Mouse (Mus musculus) intestine, embryonic 15.5 days (tissue): ENCODE data around the gene Stx6. TPM values are rescaled to one million over a fixed set of nuclear protein-coding genes. Genes with fewer than 3 reads are reported as not detected.

ENCODE experiments used
- ATAC-seq: fragments of 200-750 bp; cut with Nextera tagmentation; 2 replicates; pipeline ENCODE4 v1.8.0; 2017; ENCODE audit warnings: moderate TSS enrichment, moderate library complexity
- H3K27ac ChIP-seq: fragments of 300-500 bp; sonication (generic); 2 replicates; pipeline ENCODE4 v1.5.1; 2015; ENCODE audit warnings: mild to moderate bottlenecking, inconsistent platforms
- H3K27me3 ChIP-seq: fragments of 300-500 bp; sonication (generic); replicated peaks from 2 replicates; pipeline ENCODE4 v1.6.1; 2015; ENCODE audit warnings: inconsistent platforms
- H3K36me3 ChIP-seq: fragments of 300-500 bp; sonication (generic); 2 replicates; pipeline ENCODE4 v1.6.1; 2015; ENCODE audit warnings: inconsistent platforms
- H3K4me1 ChIP-seq: fragments of 300-500 bp; sonication (generic); replicated peaks from 2 replicates; pipeline ENCODE4 v1.6.1; 2015; ENCODE audit warnings: inconsistent platforms
- H3K4me2 ChIP-seq: fragments of 300-500 bp; sonication (generic); replicated peaks from 2 replicates; pipeline ENCODE4 v1.6.1; 2015; ENCODE audit warnings: mild to moderate bottlenecking, inconsistent platforms
- H3K4me3 ChIP-seq: fragments of 300-500 bp; sonication (generic); replicated peaks from 2 replicates; pipeline ENCODE4 v1.5.1; 2015; ENCODE audit warnings: inconsistent platforms
- H3K9ac ChIP-seq: fragments of 300-500 bp; sonication (generic); 2 replicates; pipeline ENCODE4 v1.6.1; 2015; ENCODE audit warnings: inconsistent platforms
- H3K9me3 ChIP-seq: fragments of 300-500 bp; sonication (generic); 2 replicates; pipeline ENCODE4 v1.6.1; 2016; ENCODE audit warnings: inconsistent platforms
- WGBS: fragments of 180-500 bp; shearing (Covaris S2); methylation state at CpG from one replicate; pipeline ENCODE4 v1.1.7; 2015; 5-methylcytosine and 5-hydroxymethylcytosine counted together
- polyA plus RNA-seq: library from polyadenylated mRNA; unstranded; fragments of >200 nt; fragmentation: Nextera tagmentation; extraction: Ambion mirVana; gene quantifications from 2 replicates; pipeline ENCODE4 v1.2.1, GENCODE M21; 2015

Gene Stx6
- 52.9 and 54.2 TPM in 2 replicates for polyA plus RNA-seq

DNA sequence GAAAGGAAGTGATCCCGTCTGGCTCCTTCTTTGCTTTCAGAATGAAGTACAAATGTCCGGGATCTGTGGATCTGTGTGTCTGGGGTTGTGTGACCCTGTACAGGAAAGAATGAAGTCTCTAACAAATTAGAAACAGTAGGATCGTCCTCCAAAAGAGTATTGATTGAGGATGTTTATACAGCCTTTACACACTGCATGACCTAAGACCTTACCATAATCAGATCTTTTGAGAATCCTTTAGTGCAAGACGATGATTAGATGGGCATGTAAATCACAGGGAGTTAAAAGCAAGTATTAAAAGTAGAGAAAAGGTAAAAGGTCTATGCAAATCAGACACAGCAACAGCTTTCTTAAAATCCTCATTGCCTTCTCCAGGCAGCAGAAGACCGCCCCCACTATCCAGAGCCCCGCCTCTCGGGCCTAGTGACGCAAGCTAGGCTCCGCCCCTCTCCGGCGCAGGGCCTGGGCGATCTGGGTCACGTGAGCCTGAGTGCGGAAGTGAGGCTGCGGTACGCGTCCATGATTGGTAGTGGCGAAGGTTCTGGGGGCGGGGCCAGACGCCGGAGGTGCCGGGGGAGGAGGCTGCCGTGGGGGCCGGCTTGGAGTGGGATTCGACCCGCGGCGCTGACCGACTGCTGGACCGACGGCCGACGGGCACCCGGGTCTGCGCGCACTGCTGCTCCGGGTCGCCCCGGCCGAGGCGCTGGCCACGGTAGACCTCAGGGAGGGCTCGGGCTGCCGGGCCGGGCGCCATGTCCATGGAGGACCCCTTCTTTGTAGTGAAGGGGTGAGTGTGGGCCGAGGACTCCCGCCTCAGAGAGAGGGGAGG is at the start of gene Stx6:
Gene Stx6, plus strand, starts transcription at position 575 of the 829 bp plus-strand sequence.
- Histone ChIP-seq H3K27me3 (no peaks in the 10 kb centered on the region), H3K4me2 (peak within 1 kb of the TSS; percentile 77), H3K27ac (peak within 1 kb of the TSS; percentile 85), H3K9me3 (no peaks in the 10 kb centered on the region), H3K36me3 (no peaks in the 10 kb centered on the region), H3K9ac (peak within 1 kb of the TSS; percentile 72), H3K4me3 (peak within 1 kb of the TSS; percentile 95), H3K4me1 (peaks cover under 1% of the 10 kb centered on the region; the same call in 1 of the 2 replicates)
- 1% methylated on average over 48 of the region's 48 CpGs for WGBS
- peak; percentile 100 for ATAC-seq

DNA sequence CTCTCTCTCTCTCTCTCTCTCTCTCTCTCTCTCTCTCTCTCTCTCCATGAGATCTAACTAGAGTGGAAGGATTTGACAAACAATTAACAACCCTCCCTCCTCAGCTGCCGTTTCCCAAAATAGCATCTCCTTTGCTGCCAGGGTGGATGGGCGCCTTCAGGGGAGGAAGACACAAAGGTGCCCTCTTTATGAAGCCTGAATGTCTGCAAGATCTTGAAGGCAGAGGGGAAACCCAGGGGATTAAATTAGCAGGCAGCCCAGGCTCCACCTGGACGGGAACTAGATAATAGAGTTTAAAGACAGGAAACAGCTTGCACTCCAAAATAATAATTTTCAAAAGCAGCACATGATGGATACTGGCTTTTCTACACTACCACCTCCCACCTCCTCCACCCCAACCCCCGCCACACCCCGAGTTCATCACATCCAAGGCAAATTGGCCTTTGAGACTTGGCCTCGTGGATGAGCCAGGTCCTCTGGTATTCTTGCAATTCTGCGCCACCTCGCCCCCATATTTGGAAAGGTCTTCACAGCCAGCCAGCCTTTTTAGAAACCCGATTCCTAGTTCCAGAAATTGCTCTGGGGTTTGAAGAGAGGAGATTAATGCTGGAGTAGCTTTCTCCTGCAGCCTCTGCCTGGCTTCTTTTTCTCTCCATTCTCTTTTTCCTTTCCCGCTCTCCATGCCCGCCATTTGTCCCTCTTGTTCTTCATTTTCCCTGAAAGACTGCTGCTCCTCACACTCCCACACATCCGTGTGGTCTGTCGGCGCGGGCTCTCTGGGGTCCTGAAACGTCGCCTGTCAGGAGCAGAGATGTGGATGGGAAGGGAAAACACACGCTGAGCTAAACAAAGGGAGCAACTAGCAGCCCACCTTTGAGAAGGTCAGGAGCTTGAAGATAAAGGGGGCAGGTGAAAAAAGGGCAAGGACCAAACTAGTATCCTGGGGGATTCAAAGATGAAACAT is 48.8 kb upstream of the Stx6 start:
- H3K27ac ChIP-seq = peak overlapping the region; percentile 59
- H3K9ac ChIP-seq = no peak overlapping the region
- H3K4me3 ChIP-seq = no peak overlapping the region
- 31% methylated on average over 18 of the region's 18 CpGs for WGBS
- no peaks in the 10 kb centered on the region for H3K27me3 ChIP-seq
- H3K9me3 ChIP-seq = no peaks in the 10 kb centered on the region
- H3K36me3 ChIP-seq = no peaks in the 10 kb centered on the region
- ATAC-seq = no peak
- H3K4me2 ChIP-seq = peak overlapping the region; percentile 36; the same call in 1 of the 2 replicates
- H3K4me1 ChIP-seq = peaks cover 14% of the 10 kb centered on the region

DNA sequence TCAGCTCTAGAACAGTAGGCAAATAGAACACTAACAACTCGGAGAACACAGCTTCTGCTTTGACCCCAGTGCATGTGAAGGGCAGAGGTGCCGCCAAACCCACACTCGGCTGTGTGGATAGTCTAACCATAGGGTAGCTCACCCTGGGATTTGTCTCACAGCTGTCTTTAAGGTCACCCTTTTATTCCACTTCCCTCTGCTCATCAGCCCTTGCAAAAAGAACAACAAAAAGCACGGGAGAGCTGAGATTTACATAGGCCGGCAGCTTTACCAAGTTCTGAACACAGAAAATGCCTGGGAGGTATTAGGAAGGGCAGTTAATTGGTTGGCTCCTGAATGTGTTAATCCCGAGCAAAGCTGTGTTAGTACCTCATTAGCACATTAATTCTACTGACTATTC is 47.0 kb upstream of the Stx6 start:
- Histone ChIP-seq H3K9ac (no peak overlapping the region), H3K9me3 (no peaks in the 10 kb centered on the region), H3K36me3 (no peaks in the 10 kb centered on the region), H3K4me1 (peaks cover 14% of the 10 kb centered on the region), H3K27me3 (no peaks in the 10 kb centered on the region), H3K4me3 (no peak overlapping the region), H3K4me2 (no peak overlapping the region), H3K27ac (no peak overlapping the region)
- no peak for ATAC-seq
- WGBS = 59% methylated on average over 6 of the region's 6 CpGs

DNA sequence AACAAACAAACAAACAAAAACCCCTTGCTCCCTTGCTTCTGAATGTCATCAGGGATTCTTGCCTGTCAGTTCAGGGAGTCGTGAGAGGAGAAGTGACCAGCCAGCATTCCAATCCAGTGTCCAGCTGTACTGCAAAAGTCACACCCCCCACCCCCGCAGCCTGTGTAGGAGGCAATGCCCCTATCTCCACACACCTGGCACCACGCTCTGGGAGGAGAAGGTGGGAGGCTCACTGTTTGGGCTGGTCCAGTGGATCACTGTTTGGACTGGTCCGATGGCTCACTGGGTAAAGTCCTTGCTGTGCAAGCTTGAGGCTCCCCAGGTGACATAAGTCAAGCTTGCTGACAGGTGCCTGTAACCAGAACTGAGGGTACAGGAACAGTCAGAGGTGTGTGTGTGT is 46.4 kb upstream of the Stx6 start:
- no peaks in the 10 kb centered on the region for H3K27me3 ChIP-seq
- no peak overlapping the region for H3K9ac ChIP-seq
- H3K4me3 ChIP-seq = no peak overlapping the region
- ATAC-seq = no peak
- no peaks in the 10 kb centered on the region for H3K36me3 ChIP-seq
- WGBS = 50% methylated on average over 4 of the region's 4 CpGs
- no peaks in the 10 kb centered on the region for H3K9me3 ChIP-seq
- H3K27ac ChIP-seq = no peak overlapping the region
- H3K4me1 ChIP-seq = peaks cover 14% of the 10 kb centered on the region
- no peak overlapping the region for H3K4me2 ChIP-seq

DNA sequence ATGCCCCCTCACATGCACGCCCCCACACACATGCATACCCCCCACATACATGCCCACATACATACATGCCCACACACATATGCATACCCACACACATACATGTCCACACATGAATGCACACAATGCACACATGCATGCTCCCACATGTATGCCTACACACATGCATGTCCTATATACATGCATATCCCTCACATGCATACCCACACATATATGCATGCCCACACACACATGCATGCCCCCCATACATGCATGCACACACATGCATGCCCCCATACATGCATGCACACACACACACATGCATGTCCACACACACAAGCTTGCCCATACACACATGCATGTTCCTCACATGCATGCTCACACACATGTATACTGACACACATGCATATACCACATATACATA is 45.6 kb upstream of the Stx6 start:
- Histone ChIP-seq H3K4me1 (peaks cover 14% of the 10 kb centered on the region), H3K9ac (no peak overlapping the region), H3K4me2 (no peak overlapping the region), H3K27ac (no peak overlapping the region), H3K9me3 (no peaks in the 10 kb centered on the region), H3K4me3 (no peak overlapping the region), H3K27me3 (no peaks in the 10 kb centered on the region), H3K36me3 (no peaks in the 10 kb centered on the region)
- no peak for ATAC-seq
- WGBS = 89% methylated on average over 1 of the region's 1 CpGs

DNA sequence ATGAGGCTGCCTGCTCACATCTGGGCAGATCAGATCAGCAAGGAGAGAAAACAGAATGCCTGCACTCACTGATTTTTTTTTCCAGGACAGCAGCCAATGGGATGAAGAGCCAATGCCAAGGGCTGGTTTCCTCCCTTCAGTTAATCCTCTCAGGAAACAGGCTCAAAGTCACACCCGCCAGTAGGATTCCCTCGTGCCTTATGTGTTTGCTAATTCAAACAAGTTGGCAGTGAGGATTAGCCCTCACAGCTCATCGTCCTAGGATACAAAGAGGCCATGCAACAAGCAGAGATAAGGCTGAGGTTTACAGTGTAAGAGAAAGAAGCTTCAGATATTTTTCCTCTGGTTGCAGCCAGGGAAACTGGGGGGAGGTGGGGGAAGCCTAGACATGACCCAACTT is 44.6 kb upstream of the Stx6 start:
- Histone ChIP-seq H3K4me3 (no peak overlapping the region), H3K9me3 (no peaks in the 10 kb centered on the region), H3K36me3 (no peaks in the 10 kb centered on the region), H3K9ac (no peak overlapping the region), H3K27me3 (no peaks in the 10 kb centered on the region), H3K4me1 (peaks cover 8% of the 10 kb centered on the region), H3K27ac (no peak overlapping the region), H3K4me2 (no peak overlapping the region)
- no peak for ATAC-seq
- WGBS = 23% methylated on average over 3 of the region's 3 CpGs

DNA sequence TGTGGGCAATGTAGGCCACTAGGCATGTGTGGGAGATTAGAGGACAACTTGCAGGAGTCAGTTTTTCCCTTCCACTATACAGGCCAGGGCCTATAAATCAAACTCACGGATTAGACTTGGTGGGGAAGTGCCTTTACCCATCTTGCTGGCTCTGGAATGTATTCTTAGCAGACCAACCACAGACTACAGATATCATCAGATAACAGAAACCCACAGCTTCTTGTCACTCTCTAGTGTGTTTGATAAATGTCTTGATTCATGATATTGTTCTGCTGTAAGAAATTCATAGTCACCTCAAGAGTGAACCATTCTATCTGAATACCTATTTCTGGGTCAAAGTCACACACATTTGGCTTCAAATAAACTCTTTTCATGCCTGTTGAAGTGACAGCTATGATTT is 38.8 kb upstream of the Stx6 start:
- no peaks in the 10 kb centered on the region for H3K4me1 ChIP-seq
- no peaks in the 10 kb centered on the region for H3K27me3 ChIP-seq
- no peaks in the 10 kb centered on the region for H3K36me3 ChIP-seq
- H3K9ac ChIP-seq = no peak overlapping the region
- no peak overlapping the region for H3K27ac ChIP-seq
- no peak for ATAC-seq
- 47% methylated on average over 1 of the region's 1 CpGs for WGBS
- H3K4me2 ChIP-seq = no peak overlapping the region
- H3K4me3 ChIP-seq = no peak overlapping the region
- no peaks in the 10 kb centered on the region for H3K9me3 ChIP-seq

DNA sequence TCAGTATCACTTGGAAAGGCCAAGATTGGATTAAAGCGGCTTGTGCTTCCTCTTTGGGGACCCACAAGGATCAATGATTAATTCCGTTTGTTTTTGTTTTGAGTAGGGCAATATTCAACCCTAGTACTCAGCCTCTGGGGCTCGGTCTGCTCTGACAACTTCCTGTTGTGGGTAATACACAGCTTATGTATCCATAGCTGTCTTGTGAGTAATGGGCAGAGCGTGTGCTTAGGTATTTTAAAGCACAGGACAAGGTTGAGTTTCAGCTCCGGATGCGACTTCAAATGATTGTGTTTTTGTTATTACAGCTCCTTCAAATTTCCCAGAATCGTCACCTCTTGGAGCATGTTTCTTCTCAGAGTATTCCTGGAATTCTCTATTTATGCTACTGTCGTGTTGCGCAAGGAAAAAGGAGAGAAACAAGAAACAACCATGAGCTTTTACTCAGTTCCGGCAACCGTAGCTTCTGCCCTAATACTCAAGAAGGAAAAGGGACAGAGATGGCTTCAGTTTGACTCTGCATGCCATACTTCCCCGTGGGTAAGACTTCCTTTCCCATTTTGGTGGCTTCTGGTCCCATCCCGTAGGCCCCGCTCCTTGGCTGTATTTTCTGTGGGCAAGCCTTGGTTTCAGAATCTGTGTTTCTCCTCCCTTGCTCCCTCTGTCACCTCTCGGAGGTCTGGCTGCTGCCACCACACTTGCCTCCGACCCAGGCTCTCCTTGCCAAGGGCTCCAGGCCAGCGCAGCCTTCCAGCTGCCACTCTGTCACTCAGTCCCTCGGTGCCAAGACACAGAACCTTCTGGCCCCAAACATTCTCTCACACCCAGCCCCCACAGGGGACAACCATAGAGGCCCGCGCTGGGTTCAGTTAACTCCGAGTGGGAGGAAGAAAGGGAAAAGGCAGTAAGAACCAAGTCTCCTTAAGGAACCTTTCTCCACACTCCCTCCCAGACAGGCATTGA is 36.3 kb upstream of the Stx6 start:
- no peaks in the 10 kb centered on the region for H3K9me3 ChIP-seq
- no peak overlapping the region for H3K27ac ChIP-seq
- H3K27me3 ChIP-seq = no peaks in the 10 kb centered on the region
- no peaks in the 10 kb centered on the region for H3K36me3 ChIP-seq
- WGBS = 72% methylated on average over 21 of the region's 21 CpGs
- H3K4me2 ChIP-seq = no peak overlapping the region
- no peaks in the 10 kb centered on the region; the same call in 1 of the 2 replicates for H3K4me1 ChIP-seq
- no peak overlapping the region for H3K4me3 ChIP-seq
- H3K9ac ChIP-seq = no peak overlapping the region
- ATAC-seq = no peak

DNA sequence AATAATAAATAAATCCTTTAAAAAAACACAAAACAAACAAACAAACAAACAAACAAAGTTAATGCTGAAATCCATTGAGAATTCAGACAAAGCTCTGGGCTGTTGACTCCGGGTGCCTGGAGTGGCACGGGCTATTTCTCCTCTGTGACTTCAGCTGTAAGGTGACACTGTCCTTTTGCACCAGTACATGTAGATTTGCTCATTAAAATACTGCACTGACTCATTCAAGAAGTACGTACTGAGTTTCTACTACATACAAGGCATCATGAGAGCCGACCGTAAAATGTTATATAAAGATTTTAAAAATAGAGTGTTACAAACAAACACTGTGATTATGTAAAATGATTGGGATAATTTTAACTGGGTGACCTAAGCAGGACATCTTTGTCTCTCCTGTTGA is 34.1 kb upstream of the Stx6 start:
- no peaks in the 10 kb centered on the region; the same call in 1 of the 2 replicates for H3K4me1 ChIP-seq
- WGBS = 98% methylated on average over 5 of the region's 5 CpGs
- H3K27ac ChIP-seq = no peak overlapping the region
- H3K9ac ChIP-seq = no peak overlapping the region
- no peaks in the 10 kb centered on the region for H3K27me3 ChIP-seq
- H3K4me3 ChIP-seq = no peak overlapping the region
- H3K4me2 ChIP-seq = no peak overlapping the region
- ATAC-seq = no peak
- H3K36me3 ChIP-seq = no peaks in the 10 kb centered on the region
- H3K9me3 ChIP-seq = no peaks in the 10 kb centered on the region

DNA sequence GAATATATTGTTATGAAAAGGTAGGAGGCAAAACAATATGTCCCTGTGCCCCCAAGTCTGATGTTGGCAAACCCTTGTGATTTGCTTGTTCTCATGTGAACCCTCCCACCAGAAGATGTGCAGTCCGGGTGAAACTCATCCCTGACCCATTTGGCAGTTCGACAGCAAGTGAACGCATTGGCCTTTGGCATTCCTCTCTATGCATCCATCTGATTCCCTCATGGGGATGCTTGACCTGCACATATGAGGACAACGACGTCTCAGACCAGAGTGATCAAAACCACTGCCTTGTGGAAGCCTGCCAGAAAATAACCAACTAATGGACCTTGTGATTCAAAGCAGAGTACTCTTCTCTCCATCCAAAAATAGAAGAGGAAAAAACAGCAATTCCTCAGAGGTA is 31.8 kb upstream of the Stx6 start:
- no peaks in the 10 kb centered on the region for H3K9me3 ChIP-seq
- no peak overlapping the region for H3K9ac ChIP-seq
- no peak overlapping the region for H3K27ac ChIP-seq
- no peaks in the 10 kb centered on the region for H3K27me3 ChIP-seq
- WGBS = 70% methylated on average over 5 of the region's 5 CpGs
- no peaks in the 10 kb centered on the region for H3K36me3 ChIP-seq
- H3K4me2 ChIP-seq = no peak overlapping the region
- no peak for ATAC-seq
- H3K4me3 ChIP-seq = no peak overlapping the region
- no peaks in the 10 kb centered on the region; the same call in 1 of the 2 replicates for H3K4me1 ChIP-seq

DNA sequence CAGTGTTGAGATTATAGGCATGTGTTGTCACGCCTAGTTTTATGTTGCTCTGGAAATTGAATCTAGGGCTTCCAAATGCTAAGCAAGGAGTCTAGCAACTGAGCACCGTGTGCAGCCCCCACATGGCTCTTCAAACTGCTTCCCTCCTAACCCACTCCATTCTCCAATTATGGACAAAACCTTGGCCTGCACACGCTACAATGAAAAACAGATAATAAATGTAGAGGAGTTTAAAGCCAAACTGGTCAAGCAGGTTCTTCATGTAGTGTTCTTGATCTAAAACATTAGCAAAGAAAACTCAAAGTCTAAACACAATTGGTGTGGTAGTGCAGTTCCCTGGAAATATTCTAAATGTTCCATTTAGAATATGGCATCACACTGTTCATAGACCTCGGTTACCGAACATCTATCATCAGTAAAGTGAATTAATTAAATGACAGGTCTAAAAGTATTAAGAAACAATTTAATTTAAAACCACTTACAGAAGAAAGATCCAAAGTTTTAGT is 31.0 kb upstream of the Stx6 start:
- peak; percentile 65; the same call in 1 of the 2 replicates for ATAC-seq
- Histone ChIP-seq H3K9ac (no peak overlapping the region), H3K27ac (no peak overlapping the region; the same call in 1 of the 2 replicates), H3K4me2 (no peak overlapping the region), H3K4me1 (no peaks in the 10 kb centered on the region; the same call in 1 of the 2 replicates), H3K9me3 (no peaks in the 10 kb centered on the region), H3K27me3 (no peaks in the 10 kb centered on the region), H3K4me3 (no peak overlapping the region), H3K36me3 (no peaks in the 10 kb centered on the region)
- 76% methylated on average over 5 of the region's 5 CpGs for WGBS
